Mouse (Mus musculus) heart, embryonic 15.5 days (tissue): Measurements from ENCODE around the gene Ndufb4. TPM values are rescaled to one million over a fixed set of nuclear protein-coding genes. Genes with fewer than 3 reads are reported as not detected.

Source experiments
- ATAC-seq: fragments of 200-750 bp; cut with Nextera tagmentation; replicated peaks from 2 replicates; pipeline ENCODE4 v1.8.0; 2017; ENCODE audit warnings: low read depth, moderate TSS enrichment; ENCODE audit not compliant: insufficient number of reproducible peaks, insufficient read depth, low FRiP score
- H3K27ac ChIP-seq: fragments of 300-500 bp; sonication (generic); 2 replicates; pipeline ENCODE4 v1.5.1; 2015; ENCODE audit warnings: mild to moderate bottlenecking, inconsistent platforms
- H3K27me3 ChIP-seq: fragments of 300-500 bp; sonication (generic); 2 replicates; pipeline ENCODE4 v1.6.1; 2015; ENCODE audit warnings: inconsistent platforms
- H3K36me3 ChIP-seq: fragments of 300-500 bp; sonication (generic); 2 replicates; pipeline ENCODE4 v1.6.1; 2015; ENCODE audit warnings: mild to moderate bottlenecking, inconsistent platforms
- H3K4me1 ChIP-seq: fragments of 300-500 bp; sonication (generic); replicated peaks from 2 replicates; pipeline ENCODE4 v1.6.1; 2015; ENCODE audit warnings: inconsistent platforms
- H3K4me2 ChIP-seq: fragments of 300-500 bp; sonication (generic); 2 replicates; pipeline ENCODE4 v1.6.1; 2015; ENCODE audit warnings: inconsistent platforms, mild to moderate bottlenecking, moderate library complexity
- H3K4me3 ChIP-seq: fragments of 300-500 bp; sonication (generic); 2 replicates; pipeline ENCODE4 v1.5.1; 2015; ENCODE audit warnings: mild to moderate bottlenecking, inconsistent platforms
- H3K9ac ChIP-seq: fragments of 300-500 bp; sonication (generic); 2 replicates; pipeline ENCODE4 v1.6.1; 2015; ENCODE audit warnings: mild to moderate bottlenecking, inconsistent platforms
- H3K9me3 ChIP-seq: fragments of 300-500 bp; sonication (generic); replicated peaks from 2 replicates; pipeline ENCODE4 v1.6.1; 2016; ENCODE audit warnings: inconsistent platforms
- WGBS: fragments of 180-500 bp; shearing (Covaris S2); methylation state at CpG from one replicate; pipeline ENCODE4 v1.1.7; 2015; ENCODE audit warnings: mixed read lengths; 5-methylcytosine and 5-hydroxymethylcytosine counted together
- polyA plus RNA-seq: library from polyadenylated mRNA; unstranded; fragments of >200 nt; fragmentation: Nextera tagmentation; extraction: Ambion mirVana; gene quantifications from 2 replicates; pipeline ENCODE4 v1.2.1, GENCODE M21; 2015

The Ndufb4 gene
- polyA plus RNA-seq, 1 experiment from 2014 or later: 134 TPM

DNA sequence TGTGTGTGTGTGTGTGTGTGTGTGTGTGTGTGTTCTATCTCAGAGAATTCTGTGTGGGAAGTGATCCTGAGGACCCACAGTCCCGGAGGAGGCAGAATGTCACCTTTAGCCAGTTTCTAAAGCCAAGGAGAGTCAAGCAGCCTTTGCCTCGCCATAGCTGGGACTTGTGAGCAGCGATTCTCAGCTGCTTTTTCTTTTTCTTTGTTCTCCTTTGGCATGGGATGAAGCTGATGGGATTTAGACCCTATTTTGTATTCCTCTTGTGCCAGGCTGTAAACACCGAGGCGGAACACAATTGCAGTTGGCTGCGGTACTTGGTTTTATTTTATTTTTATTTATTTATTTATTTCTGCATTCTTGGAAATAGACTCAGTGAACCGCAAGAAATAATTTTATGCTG is 25.2 kb downstream of the Ndufb4 start:
- 93% methylated on average over 7 of the region's 7 CpGs for WGBS
- no peak for ATAC-seq

DNA sequence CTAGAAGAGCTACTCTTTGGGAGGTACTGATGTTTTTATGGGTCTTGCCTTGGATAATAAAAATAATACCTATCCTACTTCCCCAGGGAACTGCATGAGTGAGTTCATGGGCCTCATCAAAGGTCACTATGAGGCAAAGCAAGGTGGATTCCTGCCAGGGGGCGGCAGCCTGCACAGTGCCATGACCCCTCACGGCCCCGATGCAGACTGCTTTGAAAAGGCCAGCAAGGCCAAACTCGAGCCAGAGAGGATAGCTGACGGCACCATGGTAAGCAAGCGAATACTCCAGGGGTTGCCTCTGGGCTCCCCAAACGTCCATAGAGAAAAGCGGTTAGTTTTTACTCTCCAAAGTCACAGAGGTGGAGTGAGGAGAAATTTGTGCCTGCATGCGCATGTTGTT is 25.9 kb downstream of the Ndufb4 start:
- H3K27ac ChIP-seq: no peak overlapping the region
- no peak for ATAC-seq
- H3K27me3 ChIP-seq: no peaks in the 10 kb centered on the region
- no peak overlapping the region for H3K4me2 ChIP-seq
- no peak overlapping the region for H3K4me3 ChIP-seq
- no peaks in the 10 kb centered on the region for H3K9me3 ChIP-seq
- no peaks in the 10 kb centered on the region for H3K36me3 ChIP-seq
- no peaks in the 10 kb centered on the region for H3K4me1 ChIP-seq
- H3K9ac ChIP-seq: no peak overlapping the region
- 83% methylated on average over 9 of the region's 9 CpGs for WGBS

More for the DNA sequence above, 25.2 kb downstream of the Ndufb4 start:
- no peak overlapping the region for H3K4me3 ChIP-seq
- H3K9me3 ChIP-seq: no peaks in the 10 kb centered on the region
- no peaks in the 10 kb centered on the region for H3K27me3 ChIP-seq
- H3K4me2 ChIP-seq: no peak overlapping the region
- H3K4me1 ChIP-seq: no peaks in the 10 kb centered on the region
- no peak overlapping the region for H3K27ac ChIP-seq
- no peak overlapping the region for H3K9ac ChIP-seq
- H3K36me3 ChIP-seq: no peaks in the 10 kb centered on the region

DNA sequence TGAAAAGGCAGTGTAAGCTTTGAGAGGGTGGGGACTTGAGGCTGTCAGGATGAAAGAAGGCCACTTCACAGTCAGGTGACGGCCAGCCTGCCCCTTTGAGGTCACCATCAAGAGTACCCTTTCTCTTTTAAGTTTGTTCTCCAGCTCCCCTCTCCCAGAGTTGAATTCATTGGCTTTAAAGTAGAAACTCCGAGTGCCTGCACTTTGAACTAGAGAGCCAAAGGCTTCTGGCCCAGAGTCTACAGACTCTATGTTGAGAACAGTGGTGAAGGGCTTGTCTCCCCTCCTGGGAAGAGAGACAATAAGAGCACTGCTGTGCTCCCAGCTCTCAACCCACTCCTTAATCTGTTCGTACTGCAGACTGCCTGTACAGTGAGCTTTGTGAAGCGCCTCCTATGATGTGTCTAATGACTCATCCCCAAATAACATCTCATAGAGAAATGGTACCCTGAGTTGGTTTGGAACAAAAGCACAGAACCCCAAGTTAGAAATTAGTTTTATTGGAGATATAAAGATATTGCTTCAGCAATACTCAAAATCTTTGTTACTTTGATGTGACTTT is 27.8 kb downstream of the Ndufb4 start:
- H3K36me3 ChIP-seq: no peaks in the 10 kb centered on the region
- no peak overlapping the region for H3K4me3 ChIP-seq
- H3K4me2 ChIP-seq: no peak overlapping the region
- H3K27me3 ChIP-seq: no peaks in the 10 kb centered on the region
- ATAC-seq: no peak
- H3K9me3 ChIP-seq: no peaks in the 10 kb centered on the region
- 61% methylated on average over 4 of the region's 4 CpGs for WGBS
- H3K9ac ChIP-seq: no peak overlapping the region
- H3K4me1 ChIP-seq: no peaks in the 10 kb centered on the region
- H3K27ac ChIP-seq: no peak overlapping the region

DNA sequence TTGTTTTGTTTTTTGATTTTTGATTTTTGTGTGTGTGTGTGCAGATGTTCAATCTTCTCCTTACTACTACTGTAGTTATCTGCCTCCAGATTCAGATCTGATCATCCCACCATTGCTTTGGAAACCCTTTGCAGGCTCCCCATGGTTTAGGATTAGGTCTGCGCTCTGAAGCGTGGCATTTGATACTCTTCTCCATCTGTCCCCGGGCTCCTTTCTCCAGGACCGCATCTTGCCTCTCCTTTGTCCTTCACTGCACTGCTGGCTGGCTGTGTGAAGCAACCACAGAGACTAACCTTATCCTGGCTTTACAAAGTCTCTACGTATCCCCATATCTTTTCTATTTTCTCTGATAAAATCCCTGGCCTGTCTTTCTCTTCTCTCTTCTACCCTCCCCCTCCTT is 31.3 kb downstream of the Ndufb4 start:
- 60% methylated on average over 5 of the region's 5 CpGs for WGBS
- Histone ChIP-seq H3K4me3 (no peak overlapping the region), H3K36me3 (no peaks in the 10 kb centered on the region), H3K4me1 (0 out of 2 replicates have a peak, but pooled peaks cover 4% of the 10 kb centered on the region), H3K4me2 (no peak overlapping the region), H3K9me3 (no peaks in the 10 kb centered on the region), H3K27me3 (no peaks in the 10 kb centered on the region), H3K27ac (no peak overlapping the region), H3K9ac (no peak overlapping the region)
- ATAC-seq: no peak

DNA sequence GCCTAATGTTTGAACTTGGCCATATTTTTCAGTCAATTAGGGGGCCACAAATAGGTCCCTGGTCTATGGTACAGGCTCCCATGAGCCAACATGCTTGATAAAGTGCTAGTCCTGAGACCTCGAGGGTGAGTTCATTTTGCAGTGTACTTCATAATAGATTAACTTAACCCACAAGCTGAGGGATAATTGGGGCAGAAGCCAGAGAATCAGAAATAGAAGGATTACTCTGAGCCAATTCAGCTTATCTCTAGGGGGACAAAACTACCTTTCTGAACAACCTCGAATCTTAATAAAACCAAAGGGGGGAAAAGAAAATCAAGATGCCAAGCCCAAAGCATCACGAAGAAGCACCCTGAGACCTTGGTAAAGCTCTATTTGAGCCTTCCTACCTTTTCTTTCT is 31.9 kb downstream of the Ndufb4 start:
- 78% methylated on average over 3 of the region's 3 CpGs for WGBS
- H3K4me3 ChIP-seq: no peak overlapping the region
- H3K27me3 ChIP-seq: no peaks in the 10 kb centered on the region
- ATAC-seq: no peak
- H3K27ac ChIP-seq: no peak overlapping the region
- H3K4me1 ChIP-seq: peaks cover 9% of the 10 kb centered on the region
- no peaks in the 10 kb centered on the region for H3K9me3 ChIP-seq
- no peak overlapping the region for H3K4me2 ChIP-seq
- no peaks in the 10 kb centered on the region for H3K36me3 ChIP-seq
- H3K9ac ChIP-seq: no peak overlapping the region

DNA sequence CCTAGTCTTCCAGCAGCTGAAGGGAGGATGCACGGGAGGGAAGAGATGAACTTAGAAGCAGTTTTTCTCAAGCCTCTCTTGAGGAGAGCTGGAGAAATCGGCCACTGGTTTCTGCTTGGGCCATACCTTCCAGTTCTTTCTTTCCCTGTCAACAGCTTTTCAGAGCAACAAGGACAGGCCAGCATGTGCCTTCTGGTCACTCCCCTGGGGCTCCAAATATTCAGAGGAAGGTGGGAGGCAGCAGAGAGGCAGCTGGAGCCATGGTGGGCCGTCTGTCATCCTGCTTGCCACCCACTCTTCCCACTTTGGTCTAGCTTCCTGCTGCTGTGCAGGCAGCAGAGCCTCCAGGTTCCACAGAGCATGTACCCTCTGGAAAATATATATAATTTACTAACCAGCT is 36.6 kb downstream of the Ndufb4 start:
- no peak for ATAC-seq
- Histone ChIP-seq H3K27ac (0 out of 2 replicates have a peak overlapping the region, but pooled peaks have one; percentile 6), H3K27me3 (no peaks in the 10 kb centered on the region), H3K9ac (no peak overlapping the region), H3K4me3 (no peak overlapping the region), H3K9me3 (no peaks in the 10 kb centered on the region), H3K36me3 (no peaks in the 10 kb centered on the region), H3K4me2 (no peak overlapping the region), H3K4me1 (peaks cover 12% of the 10 kb centered on the region)
- 12% methylated on average over 3 of the region's 3 CpGs for WGBS

DNA sequence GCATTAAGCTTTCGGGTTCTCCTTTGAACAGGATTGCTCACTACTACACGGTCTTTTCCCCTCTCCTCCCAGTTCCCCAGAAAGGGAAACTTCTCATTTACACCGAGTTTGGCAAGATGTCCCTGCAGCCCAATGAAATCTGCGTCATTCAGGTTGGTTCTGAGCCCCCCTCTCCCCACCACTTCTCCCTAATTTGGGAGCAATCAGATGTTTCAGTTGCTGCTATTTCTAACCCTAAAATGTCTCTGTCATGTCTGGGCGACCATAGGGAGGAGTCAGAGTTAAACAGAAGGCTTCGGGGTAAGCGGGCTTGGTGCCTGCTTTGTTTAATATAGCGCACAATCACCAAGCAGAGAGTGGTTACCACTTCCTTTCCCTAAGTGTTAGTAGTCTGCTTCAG is 38.1 kb downstream of the Ndufb4 start:
- 67% methylated on average over 8 of the region's 8 CpGs for WGBS
- no peaks in the 10 kb centered on the region for H3K27me3 ChIP-seq
- no peaks in the 10 kb centered on the region for H3K9me3 ChIP-seq
- no peaks in the 10 kb centered on the region for H3K36me3 ChIP-seq
- H3K9ac ChIP-seq: no peak overlapping the region
- H3K4me3 ChIP-seq: no peak overlapping the region
- H3K4me1 ChIP-seq: peaks cover 12% of the 10 kb centered on the region
- H3K4me2 ChIP-seq: no peak overlapping the region
- no peak for ATAC-seq
- no peak overlapping the region for H3K27ac ChIP-seq

DNA sequence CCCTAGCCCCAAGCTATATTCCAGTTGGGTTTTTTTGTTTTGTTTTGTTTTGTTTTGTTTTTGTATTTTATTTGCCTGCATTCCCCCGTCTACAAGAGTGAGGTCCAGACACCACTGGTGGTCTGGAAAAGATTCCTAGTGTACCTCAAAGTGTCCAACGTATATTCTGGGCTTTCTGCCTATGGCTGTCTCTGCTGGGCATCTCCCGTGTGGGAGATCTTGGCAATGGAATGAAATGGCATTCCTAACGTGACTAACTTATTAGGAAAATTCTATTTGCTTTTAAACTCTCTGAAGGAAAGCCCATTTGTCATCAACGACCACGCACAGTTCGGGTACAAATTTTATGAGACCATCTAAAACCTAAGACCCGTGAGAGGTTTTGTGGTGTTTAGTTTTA is 38.8 kb downstream of the Ndufb4 start:
- no peaks in the 10 kb centered on the region for H3K9me3 ChIP-seq
- no peak for ATAC-seq
- WGBS: 64% methylated on average over 8 of the region's 8 CpGs

DNA sequence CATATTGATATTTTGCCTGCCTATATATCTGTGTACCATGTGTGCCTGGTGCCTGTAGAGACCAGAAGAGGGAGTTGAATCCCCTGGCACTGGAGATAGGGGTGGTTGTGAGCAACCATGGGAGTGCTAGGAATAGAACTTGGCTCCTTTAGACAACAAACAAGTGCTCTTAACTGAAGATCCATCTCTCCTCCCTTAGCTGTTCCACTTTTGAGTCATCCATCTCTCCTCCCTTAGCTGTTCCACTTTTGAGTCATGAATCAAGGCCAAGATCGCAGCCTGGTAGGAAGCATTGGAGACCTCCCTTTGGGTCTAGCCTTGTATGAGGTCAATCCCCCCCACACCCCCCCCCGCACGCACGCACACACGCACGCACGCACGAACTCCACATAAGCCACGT is 39.7 kb downstream of the Ndufb4 start:
- Histone ChIP-seq H3K9ac (no peak overlapping the region), H3K27ac (no peak overlapping the region), H3K36me3 (no peaks in the 10 kb centered on the region), H3K4me3 (no peak overlapping the region), H3K4me2 (no peak overlapping the region), H3K4me1 (peaks cover 10% of the 10 kb centered on the region), H3K9me3 (no peaks in the 10 kb centered on the region), H3K27me3 (no peaks in the 10 kb centered on the region)
- ATAC-seq: no peak
- WGBS: 89% methylated on average over 9 of the region's 9 CpGs

More for the DNA sequence above, 38.8 kb downstream of the Ndufb4 start:
- Histone ChIP-seq H3K4me1 (peaks cover 8% of the 10 kb centered on the region), H3K36me3 (no peaks in the 10 kb centered on the region), H3K4me2 (no peak overlapping the region), H3K9ac (no peak overlapping the region), H3K27ac (no peak overlapping the region), H3K4me3 (no peak overlapping the region), H3K27me3 (no peaks in the 10 kb centered on the region)

DNA sequence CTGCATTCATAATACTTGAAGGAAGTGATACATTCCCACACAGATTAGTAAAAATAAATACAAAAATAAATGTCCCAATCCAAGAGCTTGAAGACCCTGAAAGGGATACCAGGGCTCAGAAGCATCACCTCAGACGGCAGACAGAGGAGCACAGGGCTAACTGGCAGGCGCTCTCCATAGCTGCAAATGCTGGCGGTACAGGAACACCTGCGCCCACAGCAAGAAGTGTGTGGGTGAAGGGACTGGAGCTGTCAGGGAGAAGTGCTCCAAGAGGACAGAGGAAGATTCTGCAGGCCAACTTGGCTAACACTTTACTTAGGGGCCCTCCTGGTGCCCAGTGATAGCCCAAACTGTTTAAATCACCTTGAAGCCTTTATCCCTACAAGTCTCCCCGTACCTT is 42.2 kb downstream of the Ndufb4 start:
- Histone ChIP-seq H3K4me2 (no peak overlapping the region), H3K9ac (no peak overlapping the region), H3K36me3 (no peaks in the 10 kb centered on the region), H3K9me3 (no peaks in the 10 kb centered on the region), H3K4me3 (no peak overlapping the region), H3K27me3 (no peaks in the 10 kb centered on the region), H3K27ac (no peak overlapping the region), H3K4me1 (0 out of 2 replicates have a peak, but pooled peaks cover 2% of the 10 kb centered on the region)
- ATAC-seq: no peak
- 86% methylated on average over 5 of the region's 5 CpGs for WGBS

DNA sequence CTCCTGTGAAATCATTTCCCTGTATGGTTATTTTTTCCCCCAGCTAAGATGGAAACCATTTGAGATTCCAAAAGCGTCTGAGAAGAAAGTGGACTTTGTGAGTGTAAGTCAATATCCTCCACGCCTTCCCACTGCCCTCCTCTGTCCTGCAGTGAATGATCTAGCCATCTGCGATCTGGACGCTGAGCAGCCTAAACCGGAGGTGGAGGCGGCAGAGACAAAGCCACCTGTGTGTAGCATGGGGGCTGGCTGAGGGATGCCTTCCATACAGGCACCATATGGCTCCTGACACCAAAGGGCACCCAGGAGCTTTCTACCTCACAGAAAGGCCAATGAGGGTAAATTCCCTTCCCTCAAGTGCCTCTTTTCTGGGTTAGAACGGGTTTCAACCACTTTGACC is 43.2 kb downstream of the Ndufb4 start:
- H3K27ac ChIP-seq: no peak overlapping the region
- no peak overlapping the region for H3K4me2 ChIP-seq
- ATAC-seq: no peak
- H3K36me3 ChIP-seq: no peaks in the 10 kb centered on the region
- H3K9me3 ChIP-seq: no peaks in the 10 kb centered on the region
- H3K9ac ChIP-seq: no peak overlapping the region
- WGBS: 72% methylated on average over 7 of the region's 7 CpGs
- no peaks in the 10 kb centered on the region for H3K27me3 ChIP-seq
- H3K4me1 ChIP-seq: 0 out of 2 replicates have a peak, but pooled peaks cover 2% of the 10 kb centered on the region
- no peak overlapping the region for H3K4me3 ChIP-seq

DNA sequence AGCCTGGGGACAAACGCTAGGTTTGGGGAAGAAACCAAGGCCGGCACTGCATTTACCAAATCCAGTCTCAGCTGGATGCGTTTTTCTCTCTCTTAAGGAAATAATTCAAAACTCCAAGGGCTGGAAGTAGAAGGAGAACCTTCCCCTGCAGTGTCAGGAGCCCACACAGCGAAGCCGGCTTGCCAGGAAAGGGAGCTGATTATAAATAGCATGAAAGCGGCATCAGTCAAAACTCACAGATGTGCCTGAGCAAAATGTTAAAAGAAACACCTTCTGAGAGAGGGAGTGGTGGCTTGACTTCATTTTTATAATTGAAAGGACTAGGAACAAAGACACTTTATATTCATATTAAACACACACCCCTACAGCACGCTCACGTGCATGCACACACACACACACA is 43.9 kb downstream of the Ndufb4 start:
- WGBS: 65% methylated on average over 8 of the region's 8 CpGs
- no peak overlapping the region for H3K4me3 ChIP-seq
- H3K4me2 ChIP-seq: no peak overlapping the region
- no peak overlapping the region for H3K9ac ChIP-seq
- H3K36me3 ChIP-seq: no peaks in the 10 kb centered on the region
- H3K27ac ChIP-seq: no peak overlapping the region
- no peak for ATAC-seq
- H3K4me1 ChIP-seq: 0 out of 2 replicates have a peak, but pooled peaks cover 2% of the 10 kb centered on the region
- no peaks in the 10 kb centered on the region for H3K27me3 ChIP-seq
- no peaks in the 10 kb centered on the region for H3K9me3 ChIP-seq
